Comparison of ENCODE assay signal across 17 mouse cellular contexts in the genomic region with DNA sequence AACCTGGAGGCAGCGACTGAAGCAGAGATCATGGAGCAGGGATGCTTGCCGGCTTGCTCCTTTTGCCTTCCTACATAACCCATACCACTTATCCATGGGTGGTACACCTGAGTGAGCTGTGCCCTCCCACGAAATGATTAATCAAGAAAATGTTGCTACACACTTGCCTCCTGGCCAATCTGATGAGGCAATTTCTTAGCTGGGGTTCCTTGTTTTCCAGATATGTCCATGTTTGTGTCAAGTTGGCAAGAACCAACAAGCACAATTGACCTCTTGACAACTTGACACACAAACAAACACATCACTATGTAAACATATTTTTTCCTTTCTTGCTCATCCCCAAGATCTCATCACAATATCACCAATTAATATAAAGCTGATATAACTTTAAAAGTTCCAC. TPM values are rescaled to one million over a fixed set of nuclear protein-coding genes. Genes with fewer than 3 reads are reported as not detected.
"Had no signal": no experiment of that assay in that cellular context is flagged by ENCODE, and none has a peak within 500 bp of the region (broad histone marks: within the 10 kb centered on the region; RNA-seq: fewer than 3 reads in every experiment).

No protein-coding gene starts in this region.

- DNase-seq: retina, postnatal 1 day; right cerebral cortex, adult 18-20 months; right cerebral cortex, postnatal 14 days; right cerebral cortex, postnatal 25 days; right cerebral cortex, postnatal 4 days; spleen, adult 18-20 months; thymus, adult 18-20 months; thymus, adult 2 months; thymus, postnatal 14 days; thymus, postnatal 25 days; thymus, postnatal 36 days; thymus, postnatal 4 days had no signal

- H3K9ac ChIP-seq: neural tube, embryonic 15.5 days; stomach, embryonic 15.5 days had no signal

- H3K27me3 ChIP-seq: neural tube, embryonic 15.5 days had no signal

- H3K4me1 ChIP-seq: neural tube, embryonic 15.5 days; stomach, embryonic 15.5 days had no signal

- H3K27ac ChIP-seq: neural tube, embryonic 15.5 days; stomach, embryonic 15.5 days; stomach, postnatal 0 days had no signal

- H3K4me3 ChIP-seq: neural tube, embryonic 15.5 days; stomach, embryonic 15.5 days had no signal

- H3K36me3 ChIP-seq: neural tube, embryonic 15.5 days; stomach, embryonic 15.5 days had no signal

RNA-seq across cellular contexts. Expression of a gene that starts 2.7 kb away (rescaled TPM):
- polyA plus RNA-seq: neural tube, embryonic 15.5 days; stomach, embryonic 14.5 days; stomach, embryonic 15.5 days; stomach, postnatal 0 days; urinary bladder, adult 2 months had no signal
